Mouse (Mus musculus): ENCODE measurements around the gene 9530053A07Rik.

GRCm38 (mm10) chr7:28199054-28199453 lies 69.8 kb downstream of the 9530053A07Rik start:
- TF ChIP-seq CTCF (IDR thresholded peaks at IDR 0.05; ENCODE audit: borderline replicate concordance, control insufficient read depth, extremely low read depth, insufficient read depth, low read length, poor library complexity) (no peak), POLR2A (IDR thresholded peaks at IDR 0.05; ENCODE audit: control insufficient read depth, extremely low read depth, insufficient read depth, low read length, poor library complexity) (no peak)
